Mouse (Mus musculus): ENCODE data around the gene Kcne1.

DNA sequence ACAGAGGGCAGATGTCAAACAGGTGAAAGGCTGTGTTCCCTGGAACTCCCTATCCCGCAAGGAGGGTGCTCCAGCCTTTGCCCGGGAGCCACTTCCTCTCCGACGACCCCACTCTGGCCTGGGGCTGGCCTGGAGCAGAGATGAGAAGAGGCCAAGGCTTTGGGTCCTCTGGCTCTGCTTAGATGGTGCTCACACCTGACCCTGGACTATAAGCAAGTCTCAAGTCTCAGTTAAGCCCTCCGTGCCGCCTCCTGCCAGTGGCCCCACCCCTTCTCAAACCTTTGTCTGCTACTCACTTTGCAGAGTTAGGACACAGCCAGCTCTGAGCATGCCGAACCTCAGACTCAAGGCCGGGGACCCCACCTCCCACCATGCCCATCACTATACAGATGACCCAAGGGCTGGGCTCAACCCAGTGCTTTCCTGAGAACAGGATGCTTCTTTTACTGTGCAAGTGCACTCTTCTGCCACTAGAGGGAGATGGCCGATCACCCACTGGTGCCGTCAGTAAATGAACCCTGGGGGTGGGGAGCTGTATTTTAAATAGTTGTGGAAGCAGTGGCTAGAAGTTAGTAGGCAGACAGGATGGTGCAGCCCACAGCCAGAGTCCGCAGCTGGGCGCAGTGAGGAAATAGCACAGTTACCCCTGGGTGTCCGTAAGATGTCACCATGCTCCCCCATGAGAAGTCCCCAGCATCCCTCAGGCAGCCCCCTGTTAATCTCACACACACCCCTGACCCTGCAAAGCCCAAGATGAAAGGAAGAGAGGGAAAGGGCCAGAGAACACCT lies 45.1 kb downstream of the Kcne1 start:
- peak; percentile 88 for TF ChIP-seq CTCF (IDR thresholded peaks at IDR 0.05; ENCODE audit: borderline replicate concordance, extremely low read depth, insufficient read depth, insufficient read length)
- TF ChIP-seq POLR2A (IDR thresholded peaks at IDR 0.05; ENCODE audit: borderline replicate concordance, extremely low read depth, insufficient read depth, insufficient read length, poor library complexity, severe bottlenecking): no peak
